Mouse (Mus musculus) kidney, embryonic 15.5 days (tissue): ENCODE data around the gene Gcdh. TPM values are rescaled to one million over a fixed set of nuclear protein-coding genes. Genes with fewer than 3 reads are reported as not detected.
"Not testable (repeated sequence)": the region's sequence is repeated elsewhere in the genome, so short reads cannot be mapped to it uniquely, and the experiment has no call there.

Experiments
- ATAC-seq: fragments of 200-750 bp; cut with Nextera tagmentation; replicated peaks from 2 replicates; pipeline ENCODE4 v1.8.0; 2017; ENCODE audit warnings: moderate TSS enrichment; ENCODE audit not compliant: low FRiP score
- H3K27ac ChIP-seq: fragments of 300-500 bp; sonication (generic); 2 replicates; pipeline ENCODE4 v1.5.1; 2015; ENCODE audit warnings: mild to moderate bottlenecking, inconsistent platforms
- H3K27me3 ChIP-seq: fragments of 300-500 bp; sonication (generic); 2 replicates; pipeline ENCODE4 v1.6.1; 2015; ENCODE audit warnings: inconsistent platforms
- H3K36me3 ChIP-seq: fragments of 300-500 bp; sonication (generic); 2 replicates; pipeline ENCODE4 v1.6.1; 2015; ENCODE audit warnings: inconsistent platforms
- H3K4me1 ChIP-seq: fragments of 300-500 bp; sonication (generic); 2 replicates; pipeline ENCODE4 v1.6.1; 2015; ENCODE audit warnings: inconsistent platforms
- H3K4me2 ChIP-seq: fragments of 300-500 bp; sonication (generic); 2 replicates; pipeline ENCODE4 v1.6.1; 2015; ENCODE audit warnings: moderate library complexity, mild to moderate bottlenecking, inconsistent platforms
- H3K4me3 ChIP-seq: fragments of 300-500 bp; sonication (generic); replicated peaks from 2 replicates; pipeline ENCODE4 v1.5.1; 2015; ENCODE audit warnings: mild to moderate bottlenecking, inconsistent platforms
- H3K9ac ChIP-seq: fragments of 300-500 bp; sonication (generic); 2 replicates; pipeline ENCODE4 v1.6.1; 2015; ENCODE audit warnings: mild to moderate bottlenecking, inconsistent platforms
- H3K9me3 ChIP-seq: fragments of 300-500 bp; sonication (generic); replicated peaks from 2 replicates; pipeline ENCODE4 v1.6.1; 2016; ENCODE audit warnings: inconsistent platforms
- WGBS: fragments of 180-500 bp; shearing (Covaris S2); methylation state at CpG from one replicate; pipeline ENCODE4 v1.1.7; 2015; ENCODE audit warnings: mixed read lengths; 5-methylcytosine and 5-hydroxymethylcytosine counted together
- polyA plus RNA-seq: library from polyadenylated mRNA; unstranded; fragments of >200 nt; fragmentation: Nextera tagmentation; extraction: Ambion mirVana; gene quantifications from 2 replicates; pipeline ENCODE4 v1.2.1, GENCODE M21; 2015

Gene Gcdh
- polyA plus RNA-seq, 1 experiment from 2014 or later = 51.2 TPM

GRCm38 (mm10) chr8:84909162-84909767 is 15.5 kb upstream of the Gcdh start:
- H3K9me3 ChIP-seq = no peaks in the 10 kb centered on the region
- H3K4me1 ChIP-seq = peaks cover 27% of the 10 kb centered on the region
- WGBS = 46% methylated on average over 20 of the region's 20 CpGs
- H3K4me3 ChIP-seq = peak overlapping the region; percentile 59
- no peak; the same call in 1 of the 2 replicates for ATAC-seq
- peaks cover 47% of the 10 kb centered on the region for H3K27me3 ChIP-seq
- H3K9ac ChIP-seq = peak overlapping the region; percentile 59
- H3K36me3 ChIP-seq = no peaks in the 10 kb centered on the region
- H3K4me2 ChIP-seq = peak overlapping the region; percentile 91
- no peak overlapping the region for H3K27ac ChIP-seq

GRCm38 (mm10) chr8:84908421-84909161 is 14.9 kb upstream of the Gcdh start, which contains the start of gene Dnase2a:
TSS of gene Dnase2a (plus strand) at chr8:84908560.
- peaks cover 45% of the 10 kb centered on the region for H3K27me3 ChIP-seq
- no peaks in the 10 kb centered on the region for H3K36me3 ChIP-seq
- peak; percentile 93 for ATAC-seq
- WGBS = under 1% methylated on average over 45 of the region's 45 CpGs
- H3K4me1 ChIP-seq = peaks cover 28% of the 10 kb centered on the region
- peak within 1 kb of the TSS; percentile 54; the same call in 1 of the 2 replicates for H3K27ac ChIP-seq
- H3K4me2 ChIP-seq = peak within 1 kb of the TSS; percentile 91
- H3K4me3 ChIP-seq = peak within 1 kb of the TSS; percentile 59
- no peaks in the 10 kb centered on the region for H3K9me3 ChIP-seq
- H3K9ac ChIP-seq = peak within 1 kb of the TSS; percentile 59

- H3K36me3 ChIP-seq, H3K9me3 ChIP-seq, H3K9ac ChIP-seq, ATAC-seq: not testable (repeated sequence)
- peak overlapping the region; percentile 59 for H3K4me3 ChIP-seq
- WGBS = 28% methylated on average over 7 of the region's 7 CpGs
- peak overlapping the region; percentile 91 for H3K4me2 ChIP-seq
- H3K27ac ChIP-seq = peak overlapping the region; percentile 54; the same call in 1 of the 2 replicates
- H3K4me1 ChIP-seq = peaks cover 28% of the 10 kb centered on the region
- peaks cover 42% of the 10 kb centered on the region for H3K27me3 ChIP-seq
Observed at GRCm38 (mm10) chr8:84907979-84908378, 14.3 kb upstream of the Gcdh start.

GRCm38 (mm10) chr8:84907493-84907892 is 13.8 kb upstream of the Gcdh start:
- no peak overlapping the region for H3K27ac ChIP-seq
- ATAC-seq = no peak
- H3K36me3 ChIP-seq = no peaks in the 10 kb centered on the region
- peaks cover 27% of the 10 kb centered on the region for H3K4me1 ChIP-seq
- H3K9ac ChIP-seq = no peak overlapping the region
- H3K4me2 ChIP-seq = no peak overlapping the region
- WGBS = 59% methylated on average over 8 of the region's 8 CpGs
- H3K9me3 ChIP-seq = no peaks in the 10 kb centered on the region
- no peak overlapping the region for H3K4me3 ChIP-seq
- peaks cover 37% of the 10 kb centered on the region for H3K27me3 ChIP-seq

GRCm38 (mm10) chr8:84907037-84907436 is 13.3 kb upstream of the Gcdh start:
- Histone ChIP-seq H3K27ac (no peak overlapping the region), H3K36me3 (no peaks in the 10 kb centered on the region), H3K4me3 (no peak overlapping the region), H3K4me1 (peaks cover 27% of the 10 kb centered on the region), H3K9ac (no peak overlapping the region), H3K9me3 (no peaks in the 10 kb centered on the region), H3K4me2 (no peak overlapping the region), H3K27me3 (peaks cover 34% of the 10 kb centered on the region)
- no peak for ATAC-seq
- 85% methylated on average over 9 of the region's 9 CpGs for WGBS

GRCm38 (mm10) chr8:84904351-84904750 is 10.6 kb upstream of the Gcdh start:
- Histone ChIP-seq H3K4me3 (no peak overlapping the region), H3K9me3 (no peaks in the 10 kb centered on the region), H3K4me2 (no peak overlapping the region), H3K4me1 (peaks cover 26% of the 10 kb centered on the region), H3K27ac (no peak overlapping the region), H3K36me3 (no peaks in the 10 kb centered on the region), H3K27me3 (peaks cover 18% of the 10 kb centered on the region), H3K9ac (no peak overlapping the region)
- ATAC-seq = no peak
- WGBS = 89% methylated on average over 7 of the region's 7 CpGs

GRCm38 (mm10) chr8:84902920-84903661 is 9.4 kb upstream of the Gcdh start:
- peak overlapping the region; percentile 65 for H3K4me3 ChIP-seq
- peaks cover 18% of the 10 kb centered on the region for H3K4me1 ChIP-seq
- under 1% methylated on average over 68 of the region's 68 CpGs for WGBS
- H3K4me2 ChIP-seq = peak overlapping the region; percentile 96
- no peaks in the 10 kb centered on the region for H3K36me3 ChIP-seq
- peak overlapping the region; percentile 87 for H3K27ac ChIP-seq
- peak; percentile 90 for ATAC-seq
- H3K9me3 ChIP-seq = no peaks in the 10 kb centered on the region
- peak overlapping the region; percentile 71 for H3K9ac ChIP-seq
- H3K27me3 ChIP-seq = peaks cover 11% of the 10 kb centered on the region

GRCm38 (mm10) chr8:84902367-84902919 is 8.7 kb upstream of the Gcdh start:
- peak overlapping the region; percentile 96 for H3K4me2 ChIP-seq
- peaks cover 16% of the 10 kb centered on the region for H3K4me1 ChIP-seq
- WGBS = 4% methylated on average over 24 of the region's 24 CpGs
- H3K4me3 ChIP-seq = peak overlapping the region; percentile 65
- ATAC-seq = no peak
- peak overlapping the region; percentile 71 for H3K9ac ChIP-seq
- no peak overlapping the region for H3K27ac ChIP-seq
- peaks cover 11% of the 10 kb centered on the region for H3K27me3 ChIP-seq
- H3K9me3 ChIP-seq = no peaks in the 10 kb centered on the region
- no peaks in the 10 kb centered on the region for H3K36me3 ChIP-seq

- no peaks in the 10 kb centered on the region for H3K36me3 ChIP-seq
- peak within 1 kb of the TSS; percentile 65 for H3K4me3 ChIP-seq
- peak within 1 kb of the TSS; percentile 71 for H3K9ac ChIP-seq
- H3K27ac ChIP-seq = 0 out of 2 replicates have a peak within 1 kb of the TSS, but pooled peaks have one; percentile 87
- H3K4me2 ChIP-seq = peak within 1 kb of the TSS; percentile 96
- no peaks in the 10 kb centered on the region for H3K9me3 ChIP-seq
- peaks cover 16% of the 10 kb centered on the region for H3K4me1 ChIP-seq
- no peak; the same call in 1 of the 2 replicates for ATAC-seq
- WGBS = 71% methylated on average over 3 of the region's 3 CpGs
- peaks cover 11% of the 10 kb centered on the region for H3K27me3 ChIP-seq
Observed at GRCm38 (mm10) chr8:84901752-84902151, 8.0 kb upstream of the Gcdh start, which contains the start of gene Klf1. TSS of gene Klf1 (plus strand) at chr8:84901928.

- Histone ChIP-seq H3K27ac (no peak overlapping the region), H3K9ac (no peak overlapping the region), H3K36me3 (no peaks in the 10 kb centered on the region), H3K4me2 (0 out of 2 replicates have a peak overlapping the region, but pooled peaks have one; percentile 9), H3K4me1 (peaks cover 16% of the 10 kb centered on the region), H3K27me3 (peaks cover 11% of the 10 kb centered on the region), H3K9me3 (no peaks in the 10 kb centered on the region), H3K4me3 (no peak overlapping the region)
- ATAC-seq = no peak
- WGBS = 79% methylated on average over 4 of the region's 4 CpGs
Observed at GRCm38 (mm10) chr8:84901071-84901470, 7.3 kb upstream of the Gcdh start.

- Histone ChIP-seq H3K27ac (no peak overlapping the region), H3K4me1 (peaks cover 17% of the 10 kb centered on the region), H3K4me3 (no peak overlapping the region), H3K9ac (no peak overlapping the region), H3K4me2 (no peak overlapping the region), H3K36me3 (peaks cover 8% of the 10 kb centered on the region), H3K9me3 (no peaks in the 10 kb centered on the region), H3K27me3 (peaks cover 3% of the 10 kb centered on the region; the same call in 1 of the 2 replicates)
- 88% methylated on average over 5 of the region's 5 CpGs for WGBS
- no peak for ATAC-seq
Observed at GRCm38 (mm10) chr8:84895963-84896362, 2.2 kb upstream of the Gcdh start.
